Mouse (Mus musculus): ENCODE results near the gene Cpne5. TPM values are rescaled to one million over a fixed set of nuclear protein-coding genes. Genes with fewer than 3 reads are reported as not detected.
"Not testable (repeated sequence)": the region's sequence is repeated elsewhere in the genome, so short reads cannot be mapped to it uniquely, and the experiment has no call there.

Gene Cpne5
- total RNA-seq, 2 experiments from 2014 or later, result 2.8 to 4.6 TPM

DNA sequence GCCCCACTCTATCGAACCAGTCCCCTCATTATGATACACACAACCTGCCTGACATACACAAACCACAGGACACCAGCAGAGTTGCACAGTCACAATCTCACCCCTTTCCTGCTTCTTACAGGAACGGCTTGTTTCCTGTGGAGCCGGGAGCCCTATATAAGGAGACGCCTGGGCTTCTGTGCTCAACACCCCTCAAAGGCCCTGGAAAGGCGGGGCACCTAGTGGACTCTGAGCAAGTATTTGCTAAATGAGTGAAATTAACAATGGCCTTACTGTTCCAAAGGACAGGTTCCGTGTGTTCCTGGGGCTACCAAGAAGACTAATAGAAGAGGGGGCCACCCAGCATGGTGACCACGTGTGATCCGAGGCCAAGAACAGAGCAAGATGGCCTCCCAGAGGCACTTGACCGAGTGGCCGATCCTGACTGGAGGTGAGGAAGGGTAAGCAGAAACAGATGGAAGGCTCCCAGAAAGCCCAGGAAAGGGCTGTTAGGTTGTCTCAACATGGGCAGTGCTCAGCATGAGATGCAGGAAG, 20.1 kb upstream of the Cpne5 start:
- no peak for DNase-seq
- intact Hi-C loops (cut with DNase I), result loop anchor here (2.0 kb wide), 1 partner anchor 113 kb away; no protein-coding TSS in a partner anchor

DNA sequence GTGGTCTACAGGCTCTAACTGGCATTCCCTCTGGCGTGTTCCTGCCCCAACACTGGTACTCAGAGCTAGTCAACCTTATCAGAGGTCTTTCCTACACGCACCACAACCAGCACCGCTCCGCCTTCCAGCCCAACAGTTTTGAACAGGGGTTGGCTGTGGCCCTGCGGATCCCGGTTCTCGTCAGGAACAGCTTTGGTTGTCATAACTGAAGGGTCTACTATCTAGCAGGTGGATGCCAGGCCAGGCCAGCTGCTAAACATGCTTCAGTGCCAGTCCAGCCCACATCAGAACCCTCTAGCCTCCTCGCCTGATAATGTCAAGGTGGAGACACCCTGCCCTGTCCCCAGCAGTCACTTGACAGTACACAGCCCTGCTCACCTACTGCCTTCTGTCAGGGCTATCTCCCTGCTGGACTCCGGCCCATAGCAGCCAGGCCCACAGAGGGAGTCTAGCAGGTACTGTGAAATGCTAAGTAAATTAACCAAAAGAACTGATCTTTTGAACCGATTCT, 19.1 kb upstream of the Cpne5 start:
- intact Hi-C loops (cut with DNase I), result no loop called here
- DNase-seq, result peak; percentile 41 to 52

DNA sequence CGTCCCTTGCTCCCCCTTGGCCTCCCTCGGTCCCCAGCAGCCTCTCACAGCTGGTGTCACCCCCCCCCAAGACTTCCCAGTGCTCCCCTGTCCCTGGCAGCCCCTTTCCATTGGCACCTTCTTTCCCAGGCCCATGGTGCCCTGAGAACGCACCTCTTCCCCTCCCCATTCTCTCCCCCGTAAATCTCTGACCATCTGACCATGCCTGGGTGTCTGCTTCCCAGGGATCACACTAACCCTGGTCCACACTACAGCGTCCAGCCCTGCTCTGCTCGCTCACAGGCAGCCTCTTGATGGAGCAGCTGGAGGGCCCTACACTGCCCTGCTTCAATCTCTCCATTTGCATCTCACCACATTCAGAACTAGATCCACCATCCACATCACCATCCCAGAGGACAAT, 18.5 kb upstream of the Cpne5 start:
- intact Hi-C loops (cut with DNase I), result no loop called here
- DNase-seq, result no peak

DNA sequence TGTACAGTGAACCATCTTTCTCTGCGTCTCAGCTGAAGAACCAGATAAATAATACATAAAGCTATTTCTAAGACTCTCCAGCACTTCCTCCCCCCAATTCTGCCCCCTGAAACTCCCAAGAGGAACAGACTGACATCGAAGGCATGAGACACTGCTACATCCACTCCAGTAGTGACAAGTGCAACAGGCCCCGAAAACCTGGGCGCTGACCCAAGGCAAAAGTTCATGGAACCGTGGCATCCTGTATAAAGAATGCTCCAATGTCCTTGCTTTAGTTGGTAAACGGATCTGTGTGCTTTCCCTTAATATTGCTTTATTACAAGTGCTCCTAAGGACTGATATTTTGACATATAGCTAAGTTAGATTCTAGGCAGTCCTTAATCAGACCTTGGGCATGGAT, 16.8 kb upstream of the Cpne5 start:
- DNase-seq; intact Hi-C loops (cut with DNase I): not testable (repeated sequence)

DNA sequence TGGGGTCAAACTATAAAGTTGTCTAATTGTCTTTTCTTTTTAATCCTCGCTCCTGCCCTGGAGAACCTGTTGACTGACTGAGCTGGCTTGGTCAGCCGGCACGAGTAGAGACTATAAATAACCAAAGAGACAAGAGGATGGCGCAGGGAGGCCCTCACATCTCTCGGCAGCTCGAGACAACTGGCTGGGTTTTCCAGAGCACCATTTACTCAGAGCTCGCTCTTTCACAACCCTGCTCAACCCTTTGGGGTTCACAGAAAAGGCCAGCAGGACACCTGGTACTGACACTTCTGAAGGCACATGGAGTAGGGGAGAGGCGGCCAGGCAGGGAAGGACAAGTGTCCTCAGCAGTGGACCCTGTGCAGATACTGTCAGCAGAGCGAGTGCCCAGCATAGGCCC, 15.7 kb upstream of the Cpne5 start:
- intact Hi-C loops (cut with DNase I), result no loop called here
- no peak for DNase-seq

DNA sequence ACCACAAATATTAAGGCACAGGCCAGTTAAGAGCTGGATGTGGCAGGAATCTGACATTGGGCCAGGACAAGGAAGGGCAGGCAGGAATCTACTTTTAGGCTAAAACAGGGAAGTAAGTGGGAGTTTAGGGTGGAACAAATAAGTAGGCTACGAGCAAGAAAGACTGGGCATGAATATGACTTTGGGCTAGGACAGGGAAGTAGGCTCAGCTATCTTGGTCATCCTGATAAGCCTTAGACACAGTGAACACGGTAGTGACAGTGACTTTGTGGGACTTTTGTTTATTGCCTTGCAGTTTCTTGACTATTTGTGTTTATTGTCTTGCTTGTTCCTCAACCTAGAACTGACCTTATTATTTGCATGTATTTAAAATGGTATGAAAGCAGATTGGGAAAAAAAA, 15.3 kb upstream of the Cpne5 start:
- no peak for DNase-seq
- intact Hi-C loops (cut with DNase I), result no loop called here

DNA sequence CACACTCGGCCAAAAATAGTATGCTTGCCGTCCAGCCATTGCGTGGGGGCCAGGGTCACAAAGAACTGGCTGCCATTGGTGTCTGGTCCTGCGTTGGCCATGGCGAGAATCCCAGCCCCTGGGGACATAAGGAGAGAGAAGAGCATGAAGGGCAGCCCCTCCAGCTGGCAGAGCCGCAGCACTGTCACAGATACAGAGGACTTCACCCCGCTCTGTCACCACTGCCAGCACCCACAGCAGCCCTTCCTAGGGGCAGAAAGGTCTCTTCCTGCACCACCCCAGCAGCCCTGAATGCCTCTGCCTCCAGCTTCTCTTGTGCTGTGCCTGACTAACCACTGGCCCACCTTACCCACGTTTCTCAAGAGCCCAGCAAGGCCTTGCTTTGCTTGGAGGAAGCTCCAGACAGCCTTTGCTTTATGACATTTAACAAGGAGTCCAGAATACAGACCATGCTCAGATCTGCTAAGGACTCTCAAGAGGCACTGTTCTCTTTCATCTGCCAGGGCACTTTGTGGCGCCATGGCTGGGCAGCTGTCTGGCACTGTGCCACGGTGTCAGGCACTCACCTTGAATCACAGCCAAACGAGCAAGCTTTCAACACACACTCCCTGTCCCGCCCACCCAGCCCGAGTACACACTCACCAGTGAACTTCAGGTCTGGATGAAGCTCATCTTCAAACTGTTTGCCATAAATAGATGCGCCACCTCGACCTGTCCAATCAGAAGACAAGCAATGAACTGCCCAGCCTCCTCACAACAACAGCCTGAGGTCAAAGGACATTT, 13.8 kb upstream of the Cpne5 start:
- peak; percentile 67 to 73 for DNase-seq
- intact Hi-C loops (cut with DNase I), result no loop called here

DNA sequence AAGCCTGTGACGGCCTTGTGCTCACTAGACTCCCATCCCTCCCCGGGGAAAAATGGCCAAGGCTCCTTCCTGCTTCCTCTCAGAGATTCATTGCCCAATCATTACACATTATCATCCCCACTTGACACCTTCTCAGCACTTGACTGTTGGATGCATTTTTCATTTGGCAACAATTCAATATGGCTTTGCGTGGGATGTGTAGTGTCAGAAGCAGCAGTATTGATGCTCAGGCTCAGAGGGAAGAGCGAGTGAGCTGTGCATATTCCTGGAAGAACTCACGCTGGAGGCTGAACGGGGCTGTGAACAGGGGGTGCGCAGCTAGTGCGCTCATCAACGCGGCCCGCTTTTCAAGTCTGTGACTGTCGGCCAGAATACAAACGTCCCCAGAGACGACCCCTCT, 13.0 kb upstream of the Cpne5 start:
- intact Hi-C loops (cut with DNase I); DNase-seq: not testable (repeated sequence)

DNA sequence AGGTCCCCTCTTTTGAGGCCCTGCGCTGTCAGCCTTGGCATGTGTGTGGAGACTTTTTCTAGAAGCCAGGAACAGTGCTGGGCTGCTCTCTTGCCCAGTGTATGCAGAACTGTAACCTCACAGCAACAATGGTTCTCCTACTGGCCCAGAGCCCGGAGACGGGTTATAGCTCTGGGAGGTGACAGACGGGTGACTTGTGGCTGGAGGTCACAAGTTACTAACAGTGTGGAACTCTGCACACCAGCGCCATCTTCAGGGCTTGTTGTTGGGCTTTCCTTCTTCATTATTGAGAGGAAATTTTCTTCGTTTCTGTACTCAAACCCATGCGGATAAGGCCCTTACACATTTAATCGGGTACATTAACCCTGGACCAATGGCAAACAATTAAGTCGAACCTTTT, 11.5 kb upstream of the Cpne5 start:
- peak in 1 of 2 experiments; percentile 47 for DNase-seq

DNA sequence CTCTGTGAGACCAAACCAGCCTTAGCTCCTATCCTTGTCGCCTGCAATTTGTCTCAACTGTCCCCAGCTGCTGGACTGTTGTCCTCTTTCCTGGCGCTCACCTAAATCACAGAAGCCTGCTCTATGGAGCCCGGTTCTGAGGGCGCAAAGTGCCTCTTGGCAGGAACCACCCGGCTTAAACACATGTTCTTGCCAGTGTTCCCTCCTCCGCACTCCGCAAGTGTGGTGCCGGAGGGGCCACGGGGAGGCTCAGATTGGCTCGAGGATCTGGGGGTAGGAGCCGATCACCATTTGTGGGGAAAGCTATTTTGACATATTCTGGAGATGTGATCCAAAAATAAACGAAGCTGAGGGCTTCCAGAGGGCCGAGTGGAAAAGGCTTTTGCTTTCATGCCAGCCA, 9.9 kb upstream of the Cpne5 start:
- intact Hi-C loops (cut with DNase I), result loop anchor here (2.0 kb wide), 1 partner anchor 203 kb away; no protein-coding TSS in a partner anchor

More for the DNA sequence above, 11.5 kb upstream of the Cpne5 start:
- intact Hi-C loops (cut with DNase I), result no loop called here

DNA sequence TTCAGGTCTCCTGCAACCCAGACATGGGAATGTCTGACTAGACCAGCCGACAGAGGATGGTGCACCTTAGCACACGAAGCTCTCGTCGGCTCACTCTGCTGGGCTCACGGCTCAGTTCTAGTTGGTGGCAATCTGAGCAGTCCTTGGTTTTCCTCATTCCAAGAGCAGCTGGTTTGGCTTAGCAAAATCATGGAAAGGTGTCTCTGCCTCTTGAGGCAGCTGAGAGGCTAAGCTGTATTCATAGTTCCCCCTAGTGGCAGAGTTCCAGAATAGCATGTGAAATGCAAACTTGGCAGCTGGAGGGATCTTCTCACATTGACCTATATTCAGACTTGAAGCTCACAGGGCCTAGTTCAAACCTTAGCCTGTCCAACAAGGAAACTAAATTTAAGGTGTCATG, 8.6 kb upstream of the Cpne5 start:
- intact Hi-C loops (cut with DNase I), result loop anchor here (1.0 to 2.0 kb wide), 2 partner anchors 69 to 202 kb away; no protein-coding TSS in a partner anchor
- peak in 1 of 2 experiments; percentile 50 for DNase-seq

More for the DNA sequence above, 9.9 kb upstream of the Cpne5 start:
- peak; percentile 44 to 55 for DNase-seq

DNA sequence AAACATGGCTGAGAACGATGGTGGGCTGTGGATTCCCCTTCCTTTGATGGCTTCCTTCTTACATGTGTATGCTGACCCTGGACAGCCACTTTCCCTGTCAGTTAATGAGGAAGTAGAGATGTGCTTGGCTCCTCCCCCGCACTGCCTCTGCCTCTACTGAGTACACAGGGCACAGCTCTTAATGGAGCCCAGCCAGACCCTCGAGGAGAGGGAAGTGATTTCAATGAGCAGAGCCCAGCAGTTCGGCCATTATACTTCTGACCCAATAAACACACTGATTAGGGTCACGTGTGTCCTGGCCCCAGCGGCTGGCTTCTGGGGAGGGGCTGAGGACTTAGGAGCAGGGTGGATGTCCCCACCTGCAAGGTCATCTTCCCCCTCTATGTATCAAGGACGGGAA, 7.8 kb upstream of the Cpne5 start:
- intact Hi-C loops (cut with DNase I), result loop anchor here (1.0 to 2.0 kb wide), 2 partner anchors 68 to 201 kb away; no protein-coding TSS in a partner anchor
- DNase-seq, result no peak

DNA sequence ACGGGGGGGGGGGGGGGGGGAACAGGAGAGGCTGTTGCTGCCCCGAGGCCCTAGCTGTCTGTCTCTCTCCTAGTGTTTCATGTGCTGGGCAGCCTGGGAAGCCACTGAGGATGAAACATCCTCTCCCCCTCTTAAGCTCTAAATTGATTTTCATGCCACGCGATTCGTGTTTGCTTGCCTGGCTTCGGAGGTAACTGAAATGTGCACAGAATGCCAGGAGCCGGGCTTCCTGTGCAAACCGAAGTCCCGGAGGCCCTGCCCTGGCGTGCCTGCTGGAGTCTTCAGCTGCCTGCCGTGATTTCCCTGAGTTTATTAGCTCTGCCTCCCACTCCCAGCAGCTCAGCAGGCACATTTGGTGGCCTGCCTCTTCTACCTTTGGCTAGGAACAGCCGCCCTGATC, 6.9 kb upstream of the Cpne5 start:
- intact Hi-C loops (cut with DNase I), result no loop called here
- no peak for DNase-seq

DNA sequence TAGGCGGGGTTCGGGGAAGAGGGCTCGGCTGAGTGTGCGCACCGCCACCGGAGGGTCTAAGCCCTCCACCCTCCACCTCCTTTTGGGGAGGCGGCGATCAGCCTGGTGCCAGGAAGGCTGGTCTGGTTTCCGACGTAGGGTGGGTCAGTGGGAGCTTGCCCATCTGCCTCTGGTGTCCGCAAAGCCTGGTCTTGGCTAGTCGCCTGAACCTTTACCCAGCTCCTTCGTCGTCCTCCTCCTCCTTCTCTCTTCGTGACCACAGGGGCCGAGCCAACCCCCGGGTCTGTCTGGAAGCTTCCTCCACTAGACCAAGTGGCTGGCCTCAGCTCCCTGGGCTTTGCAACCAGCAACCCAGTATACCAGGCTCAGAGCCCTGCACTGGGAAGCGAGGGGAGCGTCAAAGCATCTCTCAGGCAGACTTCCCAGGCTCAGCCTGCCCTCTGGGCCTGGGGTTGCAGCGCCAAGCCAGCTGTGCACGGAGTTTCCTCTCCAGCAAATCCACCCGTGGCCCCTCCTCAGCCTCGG, 516 bp upstream of the Cpne5 start:
- no peak for DNase-seq
- intact Hi-C loops (cut with DNase I), result no loop called here

DNA sequence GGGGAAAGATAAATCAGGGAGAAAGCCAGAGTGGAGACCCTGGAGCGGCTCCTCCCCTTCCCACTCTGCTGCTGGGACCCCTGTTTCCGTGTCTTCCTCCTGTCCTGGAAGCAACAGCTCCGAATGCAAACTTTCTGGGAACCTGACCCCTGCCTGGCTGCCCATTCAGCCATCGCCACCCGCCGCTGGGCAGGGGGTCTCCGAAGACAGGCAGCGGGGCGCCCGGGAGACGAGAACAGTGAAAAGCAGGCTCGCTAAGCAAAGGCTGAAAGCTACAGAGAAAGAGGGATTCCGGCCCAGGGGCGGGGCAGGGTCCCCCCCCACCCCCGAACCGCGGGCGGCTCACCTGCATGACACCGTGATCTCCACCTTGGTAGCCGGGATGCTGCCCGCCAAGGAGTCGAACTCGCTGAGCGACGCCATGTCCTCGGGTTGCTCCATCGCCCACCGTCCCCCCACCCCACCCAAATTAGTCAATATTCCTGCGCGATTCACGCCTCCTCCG, 648 bp downstream of the Cpne5 start:
- DNase-seq, result no peak
- intact Hi-C loops (cut with DNase I), result no loop called here

DNA sequence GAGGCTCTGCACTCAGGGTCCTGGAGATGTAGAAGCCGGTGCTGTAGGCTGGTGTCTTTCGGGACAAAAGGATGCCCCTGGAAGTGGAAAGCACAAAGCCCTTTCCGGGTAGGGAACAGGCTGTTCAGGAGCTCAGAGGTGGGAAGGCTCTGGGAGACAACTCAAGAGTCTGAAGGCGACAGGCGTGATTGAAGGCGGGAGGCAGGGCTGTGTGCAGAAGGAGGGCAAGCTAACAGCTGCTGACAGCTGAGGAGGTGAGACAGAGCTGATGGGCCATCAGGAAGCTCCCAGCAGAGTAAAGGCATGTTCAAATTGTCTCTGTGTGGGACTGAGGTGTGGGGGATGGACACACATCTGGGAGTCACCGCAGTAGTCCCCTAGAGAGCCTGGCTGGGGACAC, 1.9 kb downstream of the Cpne5 start:
- no peak for DNase-seq

DNA sequence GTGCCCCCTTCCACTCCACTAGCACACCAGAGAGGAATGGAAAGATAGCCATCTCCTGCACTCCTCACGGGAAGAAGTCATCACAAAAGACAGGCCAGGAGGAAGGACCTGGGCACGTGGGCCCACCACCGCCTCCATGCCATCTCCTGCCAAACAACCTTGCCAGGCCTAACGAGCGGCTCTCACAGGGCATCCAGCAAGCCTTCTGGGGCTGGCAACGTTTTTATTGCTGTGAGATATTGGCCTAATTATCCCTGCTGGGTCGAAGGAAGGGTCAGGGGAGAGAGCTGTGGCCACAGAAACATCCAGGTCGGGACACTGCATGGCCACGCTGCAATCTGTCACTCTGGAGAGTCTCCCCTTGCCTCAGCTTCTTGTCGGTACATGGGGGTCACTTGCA, 6.9 kb downstream of the Cpne5 start:
- no peak for DNase-seq
- intact Hi-C loops (cut with DNase I), result no loop called here

More for the DNA sequence above, 1.9 kb downstream of the Cpne5 start:
- intact Hi-C loops (cut with DNase I), result no loop called here

DNA sequence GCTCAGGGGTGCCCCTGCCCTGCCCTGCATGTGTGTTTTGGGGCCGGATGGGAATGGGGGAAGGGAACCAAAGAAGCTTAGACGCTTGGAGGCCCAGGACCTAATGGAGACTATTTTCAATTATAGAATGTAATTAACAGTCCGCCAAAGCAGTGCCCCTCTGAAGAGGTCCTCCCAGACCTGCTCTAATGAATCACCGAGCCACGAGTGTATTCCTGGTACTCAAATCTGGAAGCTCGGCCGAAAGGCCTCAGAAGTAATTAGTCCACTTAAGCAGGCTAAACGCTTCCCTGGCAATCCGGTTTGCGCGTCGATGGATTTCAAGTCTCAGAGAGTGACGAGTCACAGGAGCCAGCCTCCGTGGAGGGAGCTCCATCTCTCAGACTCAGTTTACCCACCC, 17.3 kb downstream of the Cpne5 start:
- DNase-seq, result no peak
- intact Hi-C loops (cut with DNase I), result no loop called here

DNA sequence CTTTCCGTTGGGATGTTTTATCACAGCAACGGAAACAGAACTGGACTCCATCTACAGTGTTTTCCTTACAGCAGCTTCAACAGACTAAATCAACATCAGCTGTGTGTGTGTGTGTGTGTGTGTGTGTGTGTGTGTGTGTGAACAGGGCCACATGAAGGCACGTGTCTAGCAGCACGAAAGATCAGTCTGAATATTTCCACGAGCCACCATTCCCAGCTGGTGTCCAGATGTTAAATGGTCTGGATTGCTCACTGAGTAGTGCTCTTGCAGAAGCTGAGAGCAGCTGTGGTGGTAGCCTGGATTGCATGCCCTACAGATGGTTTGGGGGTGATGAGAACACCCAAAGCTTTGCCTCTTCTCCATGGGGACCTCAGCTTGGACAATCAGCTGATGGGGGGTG, 19.9 kb downstream of the Cpne5 start:
- DNase-seq, result no peak
- intact Hi-C loops (cut with DNase I), result no loop called here

DNA sequence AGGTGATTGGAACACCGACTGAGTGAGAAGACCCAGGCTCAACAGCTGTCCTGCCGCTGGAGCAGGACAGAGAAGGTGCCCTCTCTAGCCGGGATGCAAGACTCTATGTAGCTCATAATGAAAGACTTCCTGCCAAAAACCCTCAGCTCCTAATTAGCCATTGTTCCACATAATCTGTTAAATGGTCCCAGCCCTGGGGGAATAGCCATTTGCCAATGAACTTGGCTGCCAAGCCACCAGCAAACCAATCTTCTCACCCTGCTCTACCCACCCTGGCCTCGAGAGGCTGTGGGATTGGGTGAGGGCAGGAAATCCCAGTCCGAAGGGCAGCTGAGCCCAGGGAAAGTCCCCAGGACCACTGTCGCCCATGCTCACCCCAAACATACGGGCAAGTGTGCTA, 21.9 kb downstream of the Cpne5 start:
- DNase-seq, result no peak
- intact Hi-C loops (cut with DNase I), result no loop called here

DNA sequence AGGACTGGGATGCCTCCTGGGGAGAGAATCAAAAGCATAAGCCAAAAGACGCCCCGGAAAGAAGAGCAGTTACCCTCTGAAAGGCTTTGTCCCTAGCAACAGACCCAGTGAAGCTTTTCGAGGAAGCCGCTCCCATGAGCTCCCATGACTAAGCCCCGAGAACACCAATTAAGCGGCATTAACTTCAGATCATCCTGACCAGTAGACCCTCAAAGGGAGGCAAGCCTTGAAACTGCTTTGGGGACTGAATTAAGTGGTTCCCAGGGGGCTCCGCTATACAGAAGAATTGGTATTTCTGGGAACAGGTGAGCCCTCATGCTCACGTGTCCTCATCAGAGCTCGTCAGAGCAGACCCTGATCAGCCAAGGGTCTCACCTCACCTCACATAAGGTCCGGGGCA, 23.3 kb downstream of the Cpne5 start:
- intact Hi-C loops (cut with DNase I), result no loop called here
- DNase-seq, result no peak

DNA sequence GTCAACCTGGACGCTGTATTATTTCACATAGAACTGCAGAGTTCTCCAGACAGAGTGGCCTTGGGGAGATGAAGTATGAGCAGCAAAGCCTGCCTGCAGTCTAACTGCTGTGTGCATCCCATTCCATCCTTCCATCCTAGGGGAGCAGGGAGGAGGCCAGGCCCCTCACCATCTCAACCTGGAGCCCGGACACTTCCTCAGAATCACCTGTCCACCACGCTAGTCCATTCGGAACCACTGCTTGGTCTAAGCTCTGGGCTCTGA, 23.8 kb downstream of the Cpne5 start:
- intact Hi-C loops (cut with DNase I), result no loop called here
- no peak for DNase-seq

All from heart, postnatal 36 days (tissue).